Mouse (Mus musculus): Measurements from ENCODE around the gene Mettl6.

DNA sequence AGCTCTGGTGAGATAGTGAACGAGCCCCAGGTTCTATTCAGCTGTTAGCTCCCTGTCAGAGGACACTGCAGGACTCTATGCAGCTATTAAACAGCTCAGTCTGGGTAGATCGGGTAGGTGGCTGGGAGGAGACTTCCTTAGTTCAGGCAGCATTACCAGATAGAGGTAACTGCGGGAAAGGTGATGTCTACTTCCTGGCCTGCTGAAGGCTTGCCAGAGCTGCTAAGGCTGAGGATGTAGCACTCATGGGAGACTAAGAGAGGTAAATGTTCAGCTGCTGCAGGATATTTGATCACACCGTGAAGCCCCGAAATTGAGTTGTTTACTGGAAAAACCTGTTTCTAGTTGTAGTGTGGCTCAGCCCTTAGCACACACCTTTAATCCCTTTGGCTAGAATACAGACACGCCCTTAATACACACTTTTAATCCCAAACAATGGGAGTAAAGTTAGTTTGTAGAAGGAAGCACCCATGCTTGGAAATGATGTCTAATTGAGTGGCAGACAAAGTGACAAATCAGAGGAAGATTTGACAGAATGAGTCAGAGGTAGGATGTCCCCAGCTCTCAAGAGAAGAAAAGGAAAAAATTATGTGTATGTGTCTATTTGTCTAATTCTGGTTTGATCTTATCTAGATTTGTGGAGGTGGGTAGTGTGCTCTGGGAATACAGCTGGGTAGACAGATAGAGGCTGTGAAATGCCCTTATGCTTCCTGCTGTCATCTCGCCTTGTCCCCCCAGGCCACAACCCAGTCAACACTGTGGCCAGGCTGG is 30.4 kb upstream of the Mettl6 start:
- TF ChIP-seq CTCF (IDR thresholded peaks at IDR 0.05; ENCODE audit: borderline replicate concordance, insufficient read depth, low read depth, low read length), result no peak
- TF ChIP-seq POLR2A (IDR thresholded peaks at IDR 0.05; ENCODE audit: borderline replicate concordance, insufficient read depth, low read length), result no peak

Data from cerebellum, adult 2 months (tissue).